Mouse (Mus musculus): ENCODE measurements around the gene Fam81b. TPM values are rescaled to one million over a fixed set of nuclear protein-coding genes. Genes with fewer than 3 reads are reported as not detected.

The Fam81b gene
- not detected for polyA plus RNA-seq (2017; shearing (Covaris generic))

DNA sequence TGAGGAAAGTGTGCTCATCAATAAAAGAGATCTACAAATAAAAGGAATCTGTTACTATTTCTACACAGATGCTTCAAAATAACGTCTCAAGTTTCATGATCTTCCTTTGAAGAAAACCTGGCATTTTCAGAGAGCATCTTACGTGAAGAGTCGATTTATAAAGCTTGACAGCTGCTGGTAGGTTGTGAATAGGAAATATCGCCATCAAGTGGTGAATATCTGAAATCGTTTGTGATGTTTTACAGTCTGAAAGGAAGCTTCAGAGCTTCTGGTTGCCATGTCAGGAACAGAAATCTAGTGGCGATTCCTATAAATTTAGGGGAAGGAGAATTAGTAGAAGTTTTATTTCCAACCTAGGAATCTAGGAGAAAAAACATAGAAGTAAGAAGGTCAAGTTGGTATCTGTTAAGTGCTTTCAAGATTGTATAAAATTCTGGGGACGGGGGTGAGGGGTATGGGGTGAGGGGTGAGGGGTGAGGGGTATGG is at the start of gene Fam81b:
Gene Fam81b (minus strand): TSS at position 436 of the 486 bp plus-strand sequence.

Other genes starting within 250 kb of the Fam81b start
- gene Gpr150, start 248.1 kb downstream of the Fam81b start, polyA plus RNA-seq (2017; shearing (Covaris generic)), result not detected
- gene Arsk, start 206.4 kb downstream of the Fam81b start, polyA plus RNA-seq (2017; shearing (Covaris generic)), result 6.6 TPM
- 26.1 TPM for gene Ttc37, start 206.3 kb downstream of the Fam81b start, polyA plus RNA-seq (2017; shearing (Covaris generic))
- 19.0 TPM for gene Mctp1, start 79.5 kb upstream of the Fam81b start, polyA plus RNA-seq (2017; shearing (Covaris generic))

Measured in activated CD4-positive, CD25-positive, alpha-beta regulatory T cell, adult 9 weeks (primary cell).